Mouse (Mus musculus) kidney, embryonic 14.5 days (tissue): ENCODE data around the gene Nod1. TPM values are rescaled to one million over a fixed set of nuclear protein-coding genes. Genes with fewer than 3 reads are reported as not detected.

ENCODE experiments used
- ATAC-seq: fragments of 200-750 bp; cut with Nextera tagmentation; 2 replicates; pipeline ENCODE4 v1.8.0; 2017; ENCODE audit warnings: moderate number of reproducible peaks, mild to moderate bottlenecking, moderate TSS enrichment, moderate library complexity; ENCODE audit not compliant: low FRiP score, low TSS enrichment
- H3K27ac ChIP-seq: fragments of 300-500 bp; sonication (generic); 2 replicates; pipeline ENCODE4 v1.5.1; 2014; ENCODE audit warnings: low read depth, mild to moderate bottlenecking, low read length, moderate library complexity, mixed read lengths
- H3K27me3 ChIP-seq: fragments of 300-500 bp; sonication (generic); 2 replicates; pipeline ENCODE4 v1.6.1; 2014; ENCODE audit warnings: mild to moderate bottlenecking, low read length; ENCODE audit not compliant: control insufficient read depth, insufficient read depth
- H3K36me3 ChIP-seq: fragments of 300-500 bp; sonication (generic); 2 replicates; pipeline ENCODE4 v1.6.1; 2014; ENCODE audit warnings: low read length, mixed read lengths; ENCODE audit not compliant: control insufficient read depth, insufficient read depth
- H3K4me1 ChIP-seq: fragments of 300-500 bp; sonication (generic); 2 replicates; pipeline ENCODE4 v1.6.1; 2014; ENCODE audit warnings: low read length, mixed read lengths; ENCODE audit not compliant: control insufficient read depth, insufficient read depth
- H3K4me2 ChIP-seq: fragments of 300-500 bp; sonication (generic); replicated peaks from 2 replicates; pipeline ENCODE4 v1.6.1; 2014; ENCODE audit warnings: low read depth, mild to moderate bottlenecking, low read length
- H3K4me3 ChIP-seq: fragments of 300-500 bp; sonication (generic); 2 replicates; pipeline ENCODE4 v1.5.1; 2014; ENCODE audit warnings: mild to moderate bottlenecking, low read length
- H3K9ac ChIP-seq: fragments of 300-500 bp; sonication (generic); 2 replicates; pipeline ENCODE4 v1.6.1; 2014; ENCODE audit warnings: low read depth, mild to moderate bottlenecking, low read length, moderate library complexity
- H3K9me3 ChIP-seq: fragments of 300-500 bp; sonication (generic); 2 replicates; pipeline ENCODE4 v1.6.1; 2016; ENCODE audit warnings: low read length; ENCODE audit not compliant: control insufficient read depth
- WGBS: fragments of 180-500 bp; shearing (Covaris S2); extraction: QIAGEN DNeasy Blood & Tissue Kit; methylation state at CpG from one replicate; pipeline ENCODE4 v1.1.7; 2014; 5-methylcytosine and 5-hydroxymethylcytosine counted together
- polyA plus RNA-seq: library from polyadenylated mRNA; unstranded; fragments of >200 nt; fragmentation: Nextera tagmentation; extraction: Ambion mirVana; gene quantifications from 2 replicates; pipeline ENCODE4 v1.2.1, GENCODE M21; 2014

Nod1 gene
- polyA plus RNA-seq, 1 experiment from 2014 or later: 3.6 TPM

DNA sequence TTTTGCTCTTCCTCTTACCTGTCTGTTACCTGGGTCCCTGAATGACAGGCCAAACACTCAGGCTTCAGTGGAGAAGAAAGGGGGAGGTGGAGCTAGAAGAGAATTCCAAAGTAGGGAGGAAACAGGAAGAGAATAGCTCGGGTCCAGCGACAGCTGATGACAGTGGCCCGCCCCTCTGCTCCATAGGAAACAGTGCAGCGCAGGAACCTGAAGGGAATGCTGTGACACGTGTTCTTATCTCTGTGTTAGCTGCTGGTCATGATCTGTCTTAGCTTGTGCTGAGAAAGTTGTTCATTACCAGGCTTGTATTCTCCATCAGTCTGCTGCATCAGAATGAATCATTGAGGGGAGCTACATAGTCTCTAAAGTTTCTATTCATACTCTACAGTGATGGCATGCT is 95.6 kb downstream of the Nod1 start:
- Histone ChIP-seq H3K27me3 (no peaks in the 10 kb centered on the region), H3K9ac (no peak overlapping the region), H3K4me2 (no peak overlapping the region), H3K4me3 (no peak overlapping the region), H3K9me3 (no peaks in the 10 kb centered on the region), H3K27ac (no peak overlapping the region), H3K36me3 (no peaks in the 10 kb centered on the region), H3K4me1 (no peaks in the 10 kb centered on the region)
- WGBS: 47% methylated on average over 5 of the region's 5 CpGs
- no peak for ATAC-seq

Other genes starting within 250 kb of the Nod1 start
- 4.5 and 5.9 TPM in 2 replicates for gene Znrf2, start 155.7 kb downstream of the Nod1 start, polyA plus RNA-seq
- gene Ggct, start 20.3 kb upstream of the Nod1 start, polyA plus RNA-seq: 8.9 and 10.8 TPM in 2 replicates
- gene Gars, start 65.4 kb upstream of the Nod1 start, polyA plus RNA-seq: 105 and 153 TPM in 2 replicates
- not detected in 2 replicates for gene Crhr2, start 160.4 kb upstream of the Nod1 start, polyA plus RNA-seq
- gene Inmt, start 202.4 kb upstream of the Nod1 start, polyA plus RNA-seq: 3.6 and 4.0 TPM in 2 replicates
- 10.5 and 17.7 TPM in 2 replicates for gene Mindy4, start 230.8 kb upstream of the Nod1 start, polyA plus RNA-seq